Mouse (Mus musculus) limb, embryonic 11.5 days (tissue): ENCODE measurements around the gene Kcnmb1. TPM values are rescaled to one million over a fixed set of nuclear protein-coding genes. Genes with fewer than 3 reads are reported as not detected.

Source experiments
- ATAC-seq: fragments of 200-750 bp; cut with Nextera tagmentation; 2 replicates; pipeline ENCODE4 v1.8.0; 2017; ENCODE audit warnings: low read depth; ENCODE audit not compliant: insufficient number of reproducible peaks, low FRiP score, low TSS enrichment
- DNase-seq: peaks from one replicate; pipeline ENCODE4 v3.0.0-alpha.2; 2015; ENCODE audit warnings: low spot score
- H3K27ac ChIP-seq: fragments of 300-500 bp; sonication (generic); replicated peaks from 2 replicates; pipeline ENCODE4 v1.5.1; 2014; ENCODE audit warnings: low read depth, mild to moderate bottlenecking, low read length
- H3K27me3 ChIP-seq: fragments of 300-500 bp; sonication (generic); 2 replicates; pipeline ENCODE4 v1.6.1; 2014; ENCODE audit warnings: mild to moderate bottlenecking, low read length, mixed read lengths; ENCODE audit not compliant: control insufficient read depth, insufficient read depth
- H3K36me3 ChIP-seq: fragments of 300-500 bp; sonication (generic); 2 replicates; pipeline ENCODE4 v1.6.1; 2014; ENCODE audit warnings: mild to moderate bottlenecking, low read length, moderate library complexity, mixed read lengths; ENCODE audit not compliant: control insufficient read depth, insufficient read depth
- H3K4me1 ChIP-seq: fragments of 300-500 bp; sonication (generic); 2 replicates; pipeline ENCODE4 v1.6.1; 2014; ENCODE audit warnings: low read length, mixed read lengths; ENCODE audit not compliant: control insufficient read depth, insufficient read depth
- H3K4me2 ChIP-seq: fragments of 300-500 bp; sonication (generic); 2 replicates; pipeline ENCODE4 v1.6.1; 2014; ENCODE audit warnings: low read depth, mild to moderate bottlenecking, moderate library complexity; ENCODE audit not compliant: severe bottlenecking
- H3K4me3 ChIP-seq: fragments of 300-500 bp; sonication (generic); 2 replicates; pipeline ENCODE4 v1.5.1; 2014; ENCODE audit warnings: low read depth, low read length
- H3K9ac ChIP-seq: fragments of 300-500 bp; sonication (generic); 2 replicates; pipeline ENCODE4 v1.6.1; 2014; ENCODE audit warnings: mild to moderate bottlenecking, low read length
- H3K9me3 ChIP-seq: fragments of 300-500 bp; sonication (generic); 2 replicates; pipeline ENCODE4 v1.6.1; 2016; ENCODE audit warnings: low read length; ENCODE audit not compliant: control insufficient read depth
- WGBS: fragments of 180-500 bp; shearing (Covaris S2); extraction: QIAGEN DNeasy Blood & Tissue Kit; methylation state at CpG from one replicate; pipeline ENCODE4 v1.1.7; 2014; 5-methylcytosine and 5-hydroxymethylcytosine counted together
- polyA plus RNA-seq: library from polyadenylated mRNA; unstranded; fragments of >200 nt; fragmentation: Nextera tagmentation; extraction: Ambion mirVana; gene quantifications from 2 replicates; pipeline ENCODE4 v1.2.1, GENCODE M21; 2014

Kcnmb1 gene
- 0.16 and 0.17 TPM in 2 replicates for polyA plus RNA-seq

GRCm38 (mm10) chr11:33962688-33963407, at the start of gene Kcnmb1:
Gene Kcnmb1, plus strand, starts transcription at chr11:33963013.
- Histone ChIP-seq H3K4me3 (no peak within 1 kb of the TSS), H3K4me1 (peaks cover 8% of the 10 kb centered on the region), H3K36me3 (no peaks in the 10 kb centered on the region), H3K9ac (no peak within 1 kb of the TSS), H3K27me3 (no peaks in the 10 kb centered on the region), H3K4me2 (no peak within 1 kb of the TSS), H3K27ac (no peak within 1 kb of the TSS), H3K9me3 (no peaks in the 10 kb centered on the region)
- 24% methylated on average over 6 of the region's 6 CpGs for WGBS
- DNase-seq (peak; percentile 38), ATAC-seq (peak; percentile 35; the same call in 1 of the 2 replicates)

GRCm38 (mm10) chr11:33913061-33913460, 49.8 kb upstream of the Kcnmb1 start:
- Histone ChIP-seq H3K9ac (no peak overlapping the region), H3K4me3 (no peak overlapping the region), H3K36me3 (no peaks in the 10 kb centered on the region), H3K27ac (no peak overlapping the region), H3K9me3 (no peaks in the 10 kb centered on the region), H3K4me1 (0 out of 2 replicates have a peak, but pooled peaks cover 4% of the 10 kb centered on the region), H3K27me3 (no peaks in the 10 kb centered on the region), H3K4me2 (no peak overlapping the region)
- DNase-seq (no peak), ATAC-seq (no peak)
- WGBS, result 89% methylated on average over 7 of the region's 7 CpGs

DNA sequence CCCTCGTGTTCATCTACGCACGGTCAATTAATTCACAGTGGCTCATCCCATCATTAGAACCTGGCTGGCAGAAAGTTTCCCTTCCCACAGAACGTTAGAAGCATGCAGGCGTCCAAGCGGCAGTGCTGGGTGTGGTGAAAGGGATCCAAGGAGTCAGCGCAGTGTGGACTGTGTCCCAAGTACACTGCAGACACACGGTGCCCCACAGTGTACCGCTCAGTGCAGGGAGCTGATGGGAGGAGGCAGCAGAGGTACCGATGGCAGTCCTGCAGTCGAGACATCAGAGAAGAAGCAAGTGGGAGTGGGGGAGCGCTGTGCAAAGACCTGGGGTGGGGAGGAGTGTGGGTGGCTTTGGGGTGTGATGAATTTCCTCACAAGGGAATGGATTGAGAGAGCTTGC, 48.6 kb upstream of the Kcnmb1 start:
- H3K4me3 ChIP-seq, result no peak overlapping the region
- no peaks in the 10 kb centered on the region for H3K36me3 ChIP-seq
- DNase-seq (no peak), ATAC-seq (no peak)
- no peaks in the 10 kb centered on the region for H3K27me3 ChIP-seq
- 0 out of 2 replicates have a peak, but pooled peaks cover 4% of the 10 kb centered on the region for H3K4me1 ChIP-seq
- H3K27ac ChIP-seq, result no peak overlapping the region
- H3K9me3 ChIP-seq, result no peaks in the 10 kb centered on the region
- WGBS, result 74% methylated on average over 12 of the region's 12 CpGs
- no peak overlapping the region for H3K9ac ChIP-seq
- H3K4me2 ChIP-seq, result no peak overlapping the region

DNA sequence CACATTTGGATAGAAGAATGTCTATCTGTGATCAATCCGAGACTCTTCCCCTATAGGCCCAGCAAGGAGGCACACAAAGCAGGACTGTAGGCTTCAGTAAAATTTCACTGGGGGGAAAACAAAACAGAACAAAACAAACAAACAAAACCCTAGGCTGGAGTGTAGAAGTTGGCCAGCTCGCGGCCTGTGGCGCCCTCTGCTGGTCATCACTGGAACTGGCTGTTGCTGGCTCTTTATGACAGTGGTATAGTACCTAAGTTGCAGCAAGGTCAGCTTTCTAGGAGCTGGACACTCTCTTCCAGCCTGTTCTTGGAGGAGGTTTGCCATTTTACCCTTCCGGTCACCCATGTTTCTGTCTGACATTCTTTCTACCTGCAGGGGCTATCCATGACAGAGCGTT, 45.2 kb upstream of the Kcnmb1 start:
- no peak overlapping the region for H3K27ac ChIP-seq
- WGBS, result 20% methylated on average over 6 of the region's 6 CpGs
- DNase-seq (peak; percentile 87), ATAC-seq (0 out of 2 replicates have a peak, but pooled peaks have one; percentile 65)
- no peak overlapping the region for H3K4me3 ChIP-seq
- H3K4me1 ChIP-seq, result 0 out of 2 replicates have a peak, but pooled peaks cover 1% of the 10 kb centered on the region
- no peaks in the 10 kb centered on the region for H3K9me3 ChIP-seq
- H3K4me2 ChIP-seq, result no peak overlapping the region
- H3K36me3 ChIP-seq, result no peaks in the 10 kb centered on the region
- no peaks in the 10 kb centered on the region for H3K27me3 ChIP-seq
- no peak overlapping the region for H3K9ac ChIP-seq

DNA sequence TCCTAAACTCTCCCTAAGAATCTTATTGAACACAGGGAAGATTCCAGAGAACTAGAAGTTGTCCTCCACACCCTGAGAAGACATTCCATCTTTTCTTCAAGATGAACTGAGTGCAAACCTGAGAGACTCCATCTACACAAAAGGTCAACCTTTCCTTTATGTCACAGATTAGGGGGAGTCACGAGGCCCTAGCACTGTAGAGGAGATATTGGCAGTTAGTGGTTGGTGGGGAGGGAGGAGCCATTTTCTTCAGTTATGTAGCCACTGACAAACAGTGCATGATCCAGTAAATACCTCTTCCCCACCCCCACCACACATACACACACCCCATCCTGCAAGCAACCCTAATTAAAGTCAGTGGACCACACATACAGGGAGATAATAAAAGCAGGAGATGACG, 44.4 kb upstream of the Kcnmb1 start:
- H3K4me2 ChIP-seq, result no peak overlapping the region
- ATAC-seq, result no peak
- 42% methylated on average over 2 of the region's 2 CpGs for WGBS

GRCm38 (mm10) chr11:33919826-33920225, 43.0 kb upstream of the Kcnmb1 start:
- Histone ChIP-seq H3K36me3 (no peaks in the 10 kb centered on the region), H3K9me3 (no peaks in the 10 kb centered on the region), H3K4me3 (no peak overlapping the region), H3K27ac (no peak overlapping the region), H3K9ac (no peak overlapping the region), H3K4me2 (no peak overlapping the region), H3K27me3 (no peaks in the 10 kb centered on the region), H3K4me1 (no peaks in the 10 kb centered on the region)
- ATAC-seq (no peak), DNase-seq (no peak)
- WGBS, result 73% methylated on average over 7 of the region's 7 CpGs

More for the DNA sequence above, 44.4 kb upstream of the Kcnmb1 start:
- no peak for DNase-seq
- no peak overlapping the region for H3K9ac ChIP-seq
- no peak overlapping the region for H3K27ac ChIP-seq
- no peaks in the 10 kb centered on the region for H3K27me3 ChIP-seq
- no peaks in the 10 kb centered on the region for H3K9me3 ChIP-seq
- no peak overlapping the region for H3K4me3 ChIP-seq
- no peaks in the 10 kb centered on the region for H3K36me3 ChIP-seq
- no peaks in the 10 kb centered on the region for H3K4me1 ChIP-seq

GRCm38 (mm10) chr11:33921451-33921850, 41.4 kb upstream of the Kcnmb1 start:
- no peaks in the 10 kb centered on the region for H3K27me3 ChIP-seq
- DNase-seq (no peak), ATAC-seq (no peak)
- 86% methylated on average over 13 of the region's 13 CpGs for WGBS
- H3K9me3 ChIP-seq, result no peaks in the 10 kb centered on the region
- no peak overlapping the region for H3K9ac ChIP-seq
- no peak overlapping the region for H3K4me2 ChIP-seq
- no peaks in the 10 kb centered on the region for H3K4me1 ChIP-seq
- no peak overlapping the region for H3K27ac ChIP-seq
- no peak overlapping the region for H3K4me3 ChIP-seq
- no peaks in the 10 kb centered on the region for H3K36me3 ChIP-seq

DNA sequence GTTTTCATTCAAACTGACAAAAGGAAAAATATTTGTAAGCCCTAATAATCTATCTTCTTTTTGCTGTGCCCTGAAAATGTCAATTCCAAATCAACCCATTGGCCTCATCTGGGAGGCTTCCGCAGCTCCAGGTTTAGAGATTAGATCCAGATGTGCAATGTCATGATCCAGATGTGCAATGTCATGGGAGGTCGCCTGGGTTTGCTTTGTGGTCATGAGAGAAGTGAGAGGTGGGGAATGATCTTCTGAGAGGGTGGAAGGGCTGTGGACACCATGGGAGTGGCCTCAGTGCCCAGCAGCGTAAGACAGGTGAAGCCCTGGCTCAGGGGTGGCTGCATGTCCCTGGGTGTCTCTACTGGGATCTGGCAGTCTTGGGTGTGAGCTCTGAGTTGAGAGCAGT, 39.8 kb upstream of the Kcnmb1 start:
- Histone ChIP-seq H3K4me3 (no peak overlapping the region), H3K9me3 (no peaks in the 10 kb centered on the region), H3K36me3 (no peaks in the 10 kb centered on the region), H3K27me3 (no peaks in the 10 kb centered on the region), H3K9ac (no peak overlapping the region), H3K4me1 (no peaks in the 10 kb centered on the region), H3K27ac (no peak overlapping the region), H3K4me2 (no peak overlapping the region)
- DNase-seq (no peak), ATAC-seq (no peak)
- WGBS, result 23% methylated on average over 3 of the region's 3 CpGs
